Mouse (Mus musculus): ENCODE measurements around the gene Cxcl17.

DNA sequence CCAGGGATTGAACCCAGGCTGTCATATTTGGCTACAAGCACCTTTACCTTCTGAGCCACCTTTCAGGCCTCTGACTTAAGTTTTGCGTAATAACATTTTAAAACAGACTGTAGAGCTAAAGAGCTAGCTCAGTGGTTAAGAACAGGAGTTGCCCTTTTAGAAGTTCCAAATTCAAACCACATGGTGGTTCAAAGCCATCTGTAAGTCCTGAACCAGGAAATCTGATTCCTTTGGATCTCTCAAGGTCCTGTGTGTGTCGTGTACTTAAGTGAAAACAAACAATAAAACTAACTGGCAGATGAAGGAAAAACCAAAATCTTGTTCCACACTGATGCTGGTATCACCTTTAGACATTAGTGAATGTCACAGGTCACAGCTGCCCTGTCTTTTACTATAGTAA is 11.1 kb downstream of the Cxcl17 start:
- TF ChIP-seq CTCF (IDR thresholded peaks at IDR 0.05) = no peak
- no peak for TF ChIP-seq EP300 (IDR thresholded peaks at IDR 0.05; ENCODE audit: insufficient read depth, low read depth, low read length)
- no peak for TF ChIP-seq POLR2A (IDR thresholded peaks at IDR 0.05; ENCODE audit: insufficient read depth, low read depth, low read length)
